ENCODE assay signal across 8 mouse cellular contexts in genomic region chr10:121350357-121351065, GRCm38 (mm10). TPM values are rescaled to one million over a fixed set of nuclear protein-coding genes. Genes with fewer than 3 reads are reported as not detected.
DNase-seq lines count a peak whose midpoint lies in the region; ATAC-seq and TF ChIP-seq lines count a peak whose summit lies in the region.

No protein-coding gene starts in this region.

- ATAC-seq in hindbrain, embryonic 11.5 days (ENCODE audit: low FRiP score) = peak; percentile 78
- ATAC-seq in liver, embryonic 11.5 days (replicated peaks; ENCODE audit: low FRiP score) = 0 out of 2 replicates have a peak, but pooled peaks have one; percentile 23

- intact Hi-C loops in gastrocnemius, postnatal 14 days (cut with DNase I; ENCODE audit: low total_unique reads) = no loop called here

- TF ChIP-seq POLR2A in thymus, adult 2 months (IDR thresholded peaks at IDR 0.05; ENCODE audit: control insufficient read depth, extremely low read depth, insufficient read depth, low read length, poor library complexity) = no peak

- peaks cover 18% of the 10 kb centered on the region for H3K27me3 ChIP-seq in thymus, adult 2 months (ENCODE audit: control insufficient read depth, insufficient read depth, low read length)
- H3K27me3 ChIP-seq in hindbrain, embryonic 11.5 days (ENCODE audit: control insufficient read depth, insufficient read depth, low read length) = peaks cover 11% of the 10 kb centered on the region
- H3K27me3 ChIP-seq in liver, embryonic 11.5 days (replicated peaks; ENCODE audit: control insufficient read depth, insufficient read depth, low read length) = peaks cover 36% of the 10 kb centered on the region

- no peak for TF ChIP-seq CTCF in thymus, adult 2 months (IDR thresholded peaks at IDR 0.05; ENCODE audit: borderline replicate concordance, control insufficient read depth, extremely low read depth, insufficient read depth, low read length, poor library complexity)

- peaks cover 9% of the 10 kb centered on the region for H3K4me1 ChIP-seq in thymus, adult 2 months (replicated peaks; ENCODE audit: control insufficient read depth, insufficient read depth, low read length)
- peaks cover 4% of the 10 kb centered on the region; the same call in 1 of the 2 replicates for H3K4me1 ChIP-seq in hindbrain, embryonic 11.5 days (replicated peaks; ENCODE audit: control insufficient read depth, insufficient read depth, low read length)
- H3K4me1 ChIP-seq in liver, embryonic 11.5 days (replicated peaks; ENCODE audit: control insufficient read depth, insufficient read depth, low read length) = peaks cover 12% of the 10 kb centered on the region

- no peaks in the 10 kb centered on the region for H3K9me3 ChIP-seq in hindbrain, embryonic 11.5 days (ENCODE audit: control insufficient read depth, low read length)
- no peaks in the 10 kb centered on the region; the same call in 1 of the 2 replicates for H3K9me3 ChIP-seq in liver, embryonic 11.5 days (ENCODE audit: control insufficient read depth, low read length)

- H3K4me3 ChIP-seq in thymus, adult 2 months (ENCODE audit: control insufficient read depth, insufficient read depth, low read length) = peak overlapping the region; percentile 33
- H3K4me3 ChIP-seq in hindbrain, embryonic 11.5 days (ENCODE audit: low read depth, low read length) = peak overlapping the region; percentile 39
- H3K4me3 ChIP-seq in liver, embryonic 11.5 days (ENCODE audit: low read depth, low read length) = peak overlapping the region; percentile 64

- H3K27ac ChIP-seq in thymus, adult 2 months (ENCODE audit: control insufficient read depth, insufficient read depth, low read length) = no peak overlapping the region
- no peak overlapping the region for H3K27ac ChIP-seq in hindbrain, embryonic 11.5 days (ENCODE audit: low read depth, low read length)
- H3K27ac ChIP-seq in liver, embryonic 11.5 days (ENCODE audit: low read depth, low read length) = no peak overlapping the region

- no peak for DNase-seq in thymus, adult 2 months
- DNase-seq in thymus, adult 18-20 months = no peak
- peak; percentile 52 for DNase-seq in embryo, embryonic 9.5 days (ENCODE audit: extremely low spot score)
- DNase-seq in hindbrain, embryonic 11.5 days (ENCODE audit: low spot score) = peak; percentile 53
- peak; percentile 49 for DNase-seq in liver, embryonic 11.5 days (ENCODE audit: low spot score)
- peak; percentile 49 for DNase-seq in neural tube, embryonic 10.5 days (ENCODE audit: extremely low spot score, low spot score)
- DNase-seq in gastrocnemius, postnatal 14 days = no peak
- no peak for DNase-seq in yolk sac, embryonic 10.5 days (ENCODE audit: low spot score)

- H3K36me3 ChIP-seq in thymus, adult 2 months (ENCODE audit: control insufficient read depth, insufficient read depth, low read length) = no peaks in the 10 kb centered on the region
- no peaks in the 10 kb centered on the region for H3K36me3 ChIP-seq in hindbrain, embryonic 11.5 days (ENCODE audit: control insufficient read depth, insufficient read depth, low read length)
- no peaks in the 10 kb centered on the region for H3K36me3 ChIP-seq in liver, embryonic 11.5 days (ENCODE audit: control insufficient read depth, insufficient read depth, low read length)

- H3K9ac ChIP-seq in hindbrain, embryonic 11.5 days (ENCODE audit: low read depth, low read length) = no peak overlapping the region
- H3K9ac ChIP-seq in liver, embryonic 11.5 days (ENCODE audit: low read depth, low read length) = no peak overlapping the region

- 13% methylated on average over 35 of the region's 35 CpGs for WGBS in thymus, adult 2 months
- WGBS in hindbrain, embryonic 11.5 days = under 1% methylated on average over 35 of the region's 35 CpGs
- WGBS in liver, embryonic 11.5 days = 3% methylated on average over 34 of the region's 35 CpGs

- H3K4me2 ChIP-seq in hindbrain, embryonic 11.5 days (replicated peaks; ENCODE audit: low read depth, low read length) = peak overlapping the region; percentile 86
- peak overlapping the region; percentile 96 for H3K4me2 ChIP-seq in liver, embryonic 11.5 days

RNA-seq across cellular contexts. Expression of gene Tbc1d30, which starts 0.6 kb away (rescaled TPM):
- 0.51 and 0.68 TPM in 2 replicates for polyA plus RNA-seq in thymus, adult 2 months (2012; rRNA removed)
- polyA plus RNA-seq in hindbrain, embryonic 11.5 days (2014; fragmentation: Nextera tagmentation; extraction: Ambion mirVana) = 4.7 and 6.1 TPM in 2 replicates
- polyA plus RNA-seq in liver, embryonic 11.5 days (2014; fragmentation: Nextera tagmentation; extraction: Ambion mirVana) = 0.27 and 0.78 TPM in 2 replicates
- total RNA-seq in gastrocnemius, postnatal 14 days (2021) = under 1 TPM; 0.31 to 0.84 TPM

RNA-seq across cellular contexts. Expression of gene Gns, which starts 14.4 kb away (rescaled TPM):
- polyA plus RNA-seq in thymus, adult 2 months (2012; rRNA removed) = 72.1 and 123 TPM in 2 replicates
- 38.8 and 41.2 TPM in 2 replicates for polyA plus RNA-seq in hindbrain, embryonic 11.5 days (2014; fragmentation: Nextera tagmentation; extraction: Ambion mirVana)
- polyA plus RNA-seq in liver, embryonic 11.5 days (2014; fragmentation: Nextera tagmentation; extraction: Ambion mirVana) = 31.2 and 31.6 TPM in 2 replicates
- total RNA-seq in gastrocnemius, postnatal 14 days (2021) = 10 to 100 TPM; 35.4 to 36.9 TPM

Comparison
In these comparisons a context has a peak if more than half of its experiments do, and no peak if none do; other contexts are left out.
1. DNase-seq: peak in embryo, embryonic 9.5 days (single experiment), hindbrain, embryonic 11.5 days (single experiment), liver, embryonic 11.5 days (single experiment) and neural tube, embryonic 10.5 days (single experiment); none in thymus, adult 2 months (single experiment), thymus, adult 18-20 months (0 of 2), gastrocnemius, postnatal 14 days (single experiment) and yolk sac, embryonic 10.5 days (single experiment).
2. Peak in every context shown above with its lines, with median percentiles within 50 percentile points of each other: H3K4me3 ChIP-seq.